Mouse (Mus musculus): Measurements from ENCODE around the gene Adra2b.

- TF ChIP-seq CTCF (IDR thresholded peaks at IDR 0.05; ENCODE audit: extremely low read depth, insufficient read depth, low read length) = no peak
- TF ChIP-seq POLR2A (IDR thresholded peaks at IDR 0.05; ENCODE audit: extremely low read depth, insufficient read depth, low read length) = no peak
Observed at GRCm38 (mm10) chr2:127335078-127335541, 27.9 kb upstream of the Adra2b start.

Measured in cortical plate, adult 2 months (tissue).